Mouse (Mus musculus): ENCODE measurements at regions not wholly inside any gene's neighbourhood (a gene's known extent, or its start where the extent isn't known, plus 50 kb on each side); places are given as distances from the start of the nearest gene placed in this dataset.
"Not testable (repeated sequence)": the region's sequence is repeated elsewhere in the genome, so short reads cannot be mapped to it uniquely, and the experiment has no call there.

DNA sequence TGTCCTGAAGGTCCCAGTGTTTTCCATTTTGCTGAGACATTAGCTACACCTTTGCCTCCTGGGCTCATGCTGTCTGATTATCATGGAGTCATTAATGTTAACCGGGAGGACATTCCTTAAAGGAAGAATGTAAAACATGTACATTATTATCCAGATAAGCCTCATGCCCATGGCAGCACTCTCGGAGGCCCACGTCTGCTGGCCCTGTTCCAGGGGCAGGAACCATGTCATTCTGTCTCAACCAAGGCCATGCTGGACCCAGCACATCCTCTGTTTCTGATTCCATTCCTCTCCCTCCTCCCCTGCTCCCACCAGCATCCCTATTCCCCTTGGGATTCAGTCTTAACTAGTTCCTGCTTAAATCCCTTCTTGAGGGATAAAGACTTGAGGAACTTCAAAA lies 139.1 kb downstream of the Sptssa start:
- no peak for DNase-seq (ENCODE audit: low spot score)

DNA sequence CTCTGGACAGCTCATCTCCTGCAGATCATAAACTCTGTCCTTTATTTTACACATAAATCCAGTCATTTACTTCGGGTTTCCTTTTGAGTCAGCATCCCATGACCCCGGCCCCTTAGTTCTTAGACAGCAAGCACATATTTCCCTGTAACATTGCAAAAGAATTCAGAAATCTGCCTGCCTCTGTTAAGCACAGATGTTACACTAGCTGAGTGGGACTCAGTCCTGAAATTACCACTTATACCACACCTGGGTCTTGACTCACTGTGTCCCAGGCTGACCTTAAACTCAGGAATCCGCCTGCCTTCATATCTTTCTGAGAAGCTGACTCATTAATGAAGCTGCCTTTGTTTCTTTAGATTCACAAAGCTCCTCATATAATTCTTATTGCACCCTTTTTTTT lies 139.9 kb downstream of the Sptssa start:
- DNase-seq (ENCODE audit: low spot score): no peak

DNA sequence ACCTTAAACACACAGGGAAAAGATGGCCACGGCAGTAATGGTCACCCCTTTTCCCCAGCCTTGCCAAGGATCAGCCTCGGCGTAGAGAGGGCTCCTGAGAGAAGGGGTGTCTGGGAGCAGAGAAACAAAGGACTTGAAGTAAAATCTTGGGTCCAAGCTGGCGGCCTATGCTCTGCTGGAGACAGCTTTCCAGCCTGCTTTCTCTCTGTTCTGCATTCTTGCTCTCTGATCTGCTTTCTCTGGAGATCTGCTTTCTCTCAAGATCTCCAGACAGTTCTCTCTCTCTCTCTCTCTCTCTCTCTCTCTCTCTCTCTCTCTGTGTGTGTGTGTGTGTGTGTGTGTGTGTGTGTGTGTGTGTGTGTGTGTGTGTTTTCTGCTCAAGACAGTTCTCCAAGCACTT lies 140.3 kb downstream of the Sptssa start:
- not testable (repeated sequence) for DNase-seq (ENCODE audit: low spot score)

DNA sequence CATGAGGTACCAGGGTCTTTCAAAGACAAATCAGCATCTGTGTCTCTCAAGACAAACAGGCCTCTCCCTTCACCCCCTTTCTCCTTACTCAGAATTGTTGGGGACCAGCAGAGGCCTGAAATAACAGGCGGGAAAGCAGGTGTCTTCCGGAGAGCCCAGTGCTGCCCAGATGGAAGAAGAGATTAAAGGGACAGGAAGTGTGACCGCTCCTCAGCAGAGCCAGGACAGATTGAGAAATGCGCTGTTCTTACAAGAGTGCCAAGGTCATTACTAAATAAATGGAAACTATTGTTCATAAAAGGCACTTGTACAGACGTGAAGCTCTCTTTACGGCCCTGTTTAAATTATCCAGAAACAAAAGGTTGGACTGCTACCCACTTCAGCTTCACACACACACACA lies 146.5 kb downstream of the Sptssa start:
- no peak for DNase-seq (ENCODE audit: low spot score)

DNA sequence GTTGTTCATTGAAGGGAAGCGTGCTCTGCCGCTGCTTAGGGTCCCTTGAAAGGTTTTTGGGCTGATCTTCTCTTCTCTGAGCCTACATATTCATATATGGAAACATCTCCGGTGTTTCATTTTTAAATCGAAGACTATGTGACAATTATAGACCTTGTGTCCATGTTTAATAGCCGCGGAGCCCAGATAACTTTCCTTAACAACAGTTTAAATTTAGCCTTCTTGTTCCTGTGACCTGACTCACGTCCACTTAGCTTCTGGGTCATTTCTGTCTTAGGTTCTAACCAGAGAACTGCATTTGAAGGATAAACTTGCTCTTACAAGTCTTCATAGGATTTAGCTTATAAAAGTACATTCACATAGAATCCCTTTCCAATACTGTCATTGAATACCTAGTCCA lies 153.6 kb downstream of the Sptssa start:
- no peak for DNase-seq (ENCODE audit: low spot score)

DNA sequence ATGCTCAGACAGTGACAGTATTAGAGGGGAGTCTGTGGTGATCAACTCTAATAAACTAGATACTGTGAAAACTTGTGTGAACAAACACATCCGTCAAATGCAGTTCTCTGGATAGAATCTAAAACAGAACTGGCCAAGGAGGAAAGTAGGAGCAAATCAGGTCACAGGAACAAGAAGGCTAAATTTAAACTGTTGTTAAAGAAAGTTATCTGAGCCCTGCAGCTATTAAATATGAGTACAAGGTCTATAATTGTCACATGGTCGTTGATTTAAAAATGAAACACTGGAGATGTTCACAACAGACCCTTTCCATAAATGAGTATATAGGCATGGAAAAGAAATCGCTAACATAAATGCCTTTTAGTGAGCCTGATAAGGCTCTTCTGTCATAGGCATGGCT lies 156.4 kb downstream of the Sptssa start:
- DNase-seq (ENCODE audit: low spot score): no peak

DNA sequence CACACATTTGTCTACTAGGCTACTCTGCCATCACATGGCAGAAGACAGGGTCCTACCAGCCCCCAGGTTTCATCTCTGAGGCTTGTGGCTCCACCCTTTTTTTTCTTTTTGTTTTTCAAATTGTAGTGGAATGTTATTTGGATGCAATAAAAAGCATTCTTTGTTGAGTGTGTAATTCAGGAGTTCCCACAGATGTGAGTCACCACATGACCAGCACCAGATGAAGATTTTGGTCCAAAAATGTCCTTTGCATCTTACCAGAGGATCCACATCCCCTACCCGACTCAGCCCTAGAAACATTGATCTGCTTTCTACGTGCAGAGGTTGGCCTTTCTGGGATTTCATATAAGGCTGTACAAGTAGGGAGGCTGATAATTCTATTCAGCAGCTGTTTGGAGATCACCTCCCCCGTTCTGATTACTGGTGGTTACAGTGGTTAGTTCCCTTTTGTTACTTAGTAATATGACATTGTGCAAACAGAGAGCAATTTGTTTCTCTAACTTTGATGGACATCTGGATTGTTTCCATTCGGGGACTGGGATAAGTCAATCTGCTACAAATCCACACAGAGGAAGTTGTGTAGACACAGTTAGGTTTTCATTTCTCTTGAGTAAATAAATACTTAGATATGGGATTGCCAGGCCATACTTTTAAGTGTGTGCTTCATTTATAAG lies 160.5 kb downstream of the Sptssa start:
- no peak for DNase-seq (ENCODE audit: low spot score)

DNA sequence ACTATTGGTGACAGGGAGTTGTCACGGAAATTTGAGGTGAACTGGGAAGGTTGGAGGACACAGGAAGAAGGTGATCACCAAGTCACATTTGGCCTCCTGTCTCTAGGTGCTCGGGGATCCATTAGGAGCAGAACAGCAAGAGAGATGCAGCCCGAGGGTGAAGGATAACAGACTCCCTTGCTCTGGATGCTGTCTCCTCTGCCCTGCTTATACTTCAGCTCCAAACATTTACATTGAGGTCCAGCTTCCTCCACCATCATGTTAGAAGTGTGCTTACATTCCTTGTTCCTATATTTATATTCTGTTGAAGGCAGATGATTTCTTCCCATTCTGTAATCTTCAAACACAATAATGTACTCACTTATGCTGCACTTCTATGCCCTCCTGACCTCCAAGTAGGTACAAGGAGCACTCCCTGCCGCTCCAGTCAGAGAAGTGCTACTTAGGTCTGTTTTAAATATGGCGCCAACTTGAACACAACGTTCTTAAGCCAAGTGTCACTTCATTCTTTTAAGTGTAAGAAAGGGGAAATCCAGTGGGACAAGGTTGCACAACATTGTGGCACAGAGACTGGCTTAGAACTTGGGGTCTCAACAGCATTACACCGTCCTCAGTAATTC lies 161.5 kb downstream of the Sptssa start:
- DNase-seq (ENCODE audit: low spot score): no peak

DNA sequence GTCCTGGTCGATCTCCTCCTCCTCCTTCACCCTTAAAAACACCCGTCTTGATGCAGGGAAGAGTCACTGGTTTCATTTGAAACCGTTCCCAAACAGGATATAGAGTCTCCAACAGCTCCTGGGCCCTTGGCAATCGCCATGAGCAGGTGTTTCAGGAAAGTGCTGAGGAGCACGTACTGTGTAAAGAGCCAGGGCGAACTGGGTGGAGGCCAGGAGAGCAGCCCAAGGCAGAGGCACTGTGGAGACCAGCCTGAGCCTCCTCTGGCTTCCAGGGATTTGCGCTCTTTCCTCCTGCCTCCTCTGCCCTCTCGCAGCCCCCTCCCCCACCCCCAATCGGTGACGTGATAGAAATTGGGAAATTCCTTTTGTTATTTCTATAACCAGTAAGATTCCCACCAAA lies 163.6 kb downstream of the Sptssa start:
- no peak for DNase-seq (ENCODE audit: low spot score)

DNA sequence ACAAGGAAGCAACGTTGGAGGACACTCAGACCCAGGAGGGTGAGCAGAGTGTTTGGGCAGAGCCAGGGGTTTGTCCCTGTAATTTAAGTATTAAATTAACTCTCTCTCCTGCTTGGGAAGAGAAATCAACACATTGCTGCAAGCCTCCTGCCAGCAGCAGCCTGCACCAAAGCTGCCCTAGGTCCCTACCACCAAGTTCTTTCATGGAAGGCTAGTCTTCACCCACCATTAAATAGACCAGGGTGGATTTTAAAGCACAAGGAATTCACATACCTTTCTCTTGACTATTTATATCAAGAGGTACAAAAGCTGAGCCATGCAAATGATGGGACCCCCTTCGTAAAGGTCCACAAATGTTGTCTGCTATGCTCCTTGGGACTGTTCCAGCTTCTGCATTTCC lies 165.9 kb downstream of the Sptssa start:
- DNase-seq (ENCODE audit: low spot score): no peak

DNA sequence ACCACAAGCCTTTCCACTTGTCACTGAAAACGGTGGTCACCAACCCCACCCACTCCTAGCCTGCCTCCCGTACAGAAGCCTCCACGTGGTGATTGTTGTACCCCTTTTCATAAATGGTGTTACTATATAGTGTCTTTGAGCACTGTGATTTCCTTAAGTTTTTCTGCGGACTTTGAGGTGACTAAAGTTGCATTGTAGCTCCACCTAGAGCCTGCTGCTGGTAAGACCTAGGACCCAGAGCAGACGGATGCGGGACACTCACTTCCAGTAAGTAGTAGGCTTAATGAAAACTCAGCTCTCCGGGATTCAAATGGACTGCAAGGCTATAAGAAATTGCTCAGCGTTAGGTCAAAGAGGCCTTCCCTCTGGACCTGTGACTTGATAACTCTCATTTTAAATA lies 166.7 kb downstream of the Sptssa start:
- peak; percentile 71 for DNase-seq (ENCODE audit: low spot score)

DNA sequence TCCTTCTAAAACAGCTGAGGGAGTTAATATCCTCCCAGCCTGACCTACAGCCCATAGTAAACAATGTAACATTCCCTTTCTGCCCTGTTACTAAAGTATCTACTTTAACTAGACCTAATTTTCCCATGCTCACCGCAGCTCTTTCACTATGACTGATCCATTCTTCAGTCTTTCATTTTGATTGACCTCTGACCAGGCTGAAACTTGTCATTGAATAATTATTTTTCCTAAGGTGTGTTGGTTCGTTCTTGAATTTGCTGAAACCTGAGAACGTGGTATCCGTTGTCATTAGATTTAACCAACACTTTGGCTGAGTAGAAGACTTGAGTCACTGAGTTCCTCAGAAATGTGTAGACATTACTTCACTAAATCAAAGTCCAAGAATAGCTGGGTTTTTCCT lies 168.7 kb downstream of the Sptssa start:
- no peak for DNase-seq (ENCODE audit: low spot score)

DNA sequence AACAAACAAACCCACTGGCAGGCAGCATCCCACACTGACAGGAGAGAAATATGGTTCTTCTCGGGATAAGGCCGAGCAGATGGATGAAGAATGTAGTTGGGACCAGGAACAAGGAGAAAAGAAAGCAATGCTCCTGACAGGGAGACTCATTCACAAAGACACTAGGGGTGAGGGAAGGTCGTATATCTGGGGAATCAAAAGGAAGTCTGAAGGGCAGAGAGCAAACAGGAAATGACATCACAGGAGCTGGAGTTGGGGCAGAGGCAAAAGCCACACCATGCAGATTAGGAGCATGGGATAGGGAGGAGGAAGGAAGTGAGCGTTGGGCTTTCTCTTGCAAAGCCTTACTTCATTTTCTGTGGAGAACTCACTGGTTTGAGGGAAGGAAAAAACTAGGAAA lies 174.4 kb downstream of the Sptssa start:
- DNase-seq (ENCODE audit: low spot score): no peak

DNA sequence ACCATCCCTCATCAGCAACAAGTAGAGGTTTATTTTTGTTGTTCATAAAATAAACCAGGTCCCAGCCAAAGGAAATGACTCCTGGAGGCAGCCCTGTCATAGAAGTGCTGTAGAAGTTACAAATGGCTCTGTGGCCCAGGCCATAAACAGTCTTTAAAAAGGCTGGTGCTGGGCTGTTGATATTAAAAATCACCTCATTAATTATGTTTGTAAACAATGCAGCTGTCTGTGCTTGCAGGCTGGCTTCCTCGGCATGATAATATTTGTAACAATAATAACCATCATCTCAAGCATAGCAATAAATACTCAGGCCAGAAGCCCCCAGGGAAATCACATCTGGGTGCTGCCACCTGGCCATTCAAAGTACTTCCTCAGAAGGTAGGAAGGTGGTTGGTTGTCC lies 176.5 kb downstream of the Sptssa start:
- DNase-seq (ENCODE audit: low spot score): no peak

DNA sequence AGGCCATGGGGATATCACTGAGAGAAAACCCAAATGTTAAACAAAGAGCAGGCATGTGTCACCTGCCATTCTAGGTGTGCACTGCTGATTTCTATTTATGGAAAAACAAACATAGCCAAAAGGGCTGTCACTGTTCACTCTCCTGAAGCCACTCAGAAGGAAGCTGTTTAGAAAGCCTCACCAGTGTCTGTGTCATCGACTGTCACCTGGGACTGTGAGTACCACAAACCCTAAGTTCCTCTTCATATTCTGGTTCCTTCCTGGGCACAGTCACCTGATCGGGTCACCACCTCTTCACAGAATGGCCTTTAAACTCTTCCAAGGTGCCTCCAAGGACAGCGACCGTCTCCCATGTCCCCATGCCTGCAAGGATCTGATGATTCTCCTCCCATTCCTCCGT lies 183.5 kb downstream of the Sptssa start:
- no peak for DNase-seq (ENCODE audit: low spot score)

DNA sequence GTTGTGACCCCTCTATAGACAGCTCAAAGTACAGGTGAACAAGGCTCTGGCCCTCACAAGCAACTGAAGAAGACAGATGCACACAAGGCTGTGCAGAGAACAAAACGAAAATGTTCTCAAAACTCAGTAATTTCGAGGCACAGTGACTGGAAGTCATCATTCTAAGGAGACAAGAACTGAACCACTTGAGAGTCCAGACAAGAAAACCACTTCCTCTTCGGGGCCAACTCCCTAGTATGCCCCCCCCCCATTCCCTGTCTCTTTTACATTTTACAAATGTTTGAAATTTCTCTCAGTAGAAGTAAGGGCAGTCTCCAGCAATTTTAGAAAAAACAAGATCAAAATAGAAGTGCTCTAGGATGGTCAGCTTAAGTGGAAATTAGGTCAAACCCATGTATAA lies 184.0 kb downstream of the Sptssa start:
- DNase-seq (ENCODE audit: low spot score): no peak

DNA sequence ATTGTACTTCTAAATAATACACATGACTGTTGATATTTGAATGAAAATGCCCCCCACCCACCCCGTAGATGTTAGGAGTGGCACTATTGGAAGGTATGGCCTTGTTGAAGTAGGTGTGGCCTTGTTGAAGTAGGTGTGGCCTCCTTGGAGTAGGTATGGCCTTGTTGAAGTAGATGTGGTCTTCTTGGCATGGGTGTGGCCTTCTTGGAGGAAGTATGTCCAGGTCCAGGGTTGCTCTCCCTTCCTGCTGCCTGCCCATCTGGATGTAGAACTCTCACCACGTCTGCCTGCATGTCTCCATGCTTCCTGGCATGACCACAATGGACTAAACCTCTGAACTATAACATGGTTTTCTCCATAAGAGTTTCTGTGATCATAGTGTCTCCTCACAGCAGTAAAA lies 188.7 kb downstream of the Sptssa start:
- DNase-seq (ENCODE audit: low spot score): no peak

DNA sequence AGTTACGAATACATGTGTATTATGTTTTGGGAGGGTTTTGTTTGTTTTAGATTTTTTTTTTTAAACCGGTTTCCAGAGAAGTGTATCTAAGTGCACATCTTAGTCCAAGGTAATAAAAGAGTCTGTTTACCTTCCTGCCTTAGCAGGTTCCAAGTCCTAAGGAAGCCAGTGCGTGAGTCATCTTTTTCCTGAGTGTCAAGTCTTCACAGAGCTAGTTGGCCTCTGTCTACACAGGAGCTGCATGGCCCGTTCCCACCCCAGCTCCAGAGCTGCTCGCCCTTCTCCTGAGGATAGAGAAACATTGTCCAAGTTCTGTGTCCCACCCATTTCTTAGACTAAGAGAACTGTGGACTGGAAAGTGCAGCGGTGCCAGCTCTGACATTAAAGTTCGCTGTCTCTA lies 192.6 kb downstream of the Sptssa start:
- DNase-seq (ENCODE audit: low spot score): no peak

DNA sequence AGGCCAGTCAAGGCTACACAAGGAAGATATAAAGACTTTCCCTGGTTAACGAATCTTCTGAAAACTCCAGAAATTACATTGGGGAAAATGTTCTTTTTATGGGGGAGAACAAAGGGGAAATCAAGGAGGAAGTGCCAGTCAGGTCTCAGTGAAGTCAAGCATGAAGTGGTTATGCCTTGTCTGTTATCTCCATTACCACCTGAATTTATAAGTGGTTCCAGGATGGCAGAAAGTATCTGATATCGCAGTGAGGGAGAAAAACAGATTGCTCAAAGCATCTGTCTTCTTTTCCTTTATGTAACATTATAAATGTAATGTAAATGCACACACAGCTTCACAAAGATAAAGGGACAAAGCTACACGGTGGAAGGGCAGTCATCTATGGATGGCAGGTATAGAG lies 195.0 kb downstream of the Sptssa start:
- no peak for DNase-seq (ENCODE audit: low spot score)

DNA sequence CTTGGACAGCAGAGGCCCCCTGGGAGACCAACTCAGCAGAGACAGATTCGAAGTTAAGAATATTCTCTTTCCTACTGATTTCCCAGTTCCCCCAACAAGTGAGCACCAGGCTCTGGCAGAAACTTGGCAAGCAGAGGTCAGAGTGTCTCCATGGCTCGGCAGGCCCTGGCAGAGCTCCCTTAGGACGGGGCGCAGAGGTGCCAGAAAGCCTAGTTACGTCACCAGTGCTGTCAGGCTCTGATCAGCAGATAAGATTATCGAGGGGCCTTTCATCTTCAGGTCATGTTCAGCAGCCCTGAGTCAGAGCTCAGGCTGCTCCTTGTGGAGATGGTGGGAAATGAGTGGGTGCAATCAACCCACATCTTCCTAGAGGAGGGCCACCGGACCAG lies 196.2 kb downstream of the Sptssa start:
- no peak for DNase-seq (ENCODE audit: low spot score)

DNA sequence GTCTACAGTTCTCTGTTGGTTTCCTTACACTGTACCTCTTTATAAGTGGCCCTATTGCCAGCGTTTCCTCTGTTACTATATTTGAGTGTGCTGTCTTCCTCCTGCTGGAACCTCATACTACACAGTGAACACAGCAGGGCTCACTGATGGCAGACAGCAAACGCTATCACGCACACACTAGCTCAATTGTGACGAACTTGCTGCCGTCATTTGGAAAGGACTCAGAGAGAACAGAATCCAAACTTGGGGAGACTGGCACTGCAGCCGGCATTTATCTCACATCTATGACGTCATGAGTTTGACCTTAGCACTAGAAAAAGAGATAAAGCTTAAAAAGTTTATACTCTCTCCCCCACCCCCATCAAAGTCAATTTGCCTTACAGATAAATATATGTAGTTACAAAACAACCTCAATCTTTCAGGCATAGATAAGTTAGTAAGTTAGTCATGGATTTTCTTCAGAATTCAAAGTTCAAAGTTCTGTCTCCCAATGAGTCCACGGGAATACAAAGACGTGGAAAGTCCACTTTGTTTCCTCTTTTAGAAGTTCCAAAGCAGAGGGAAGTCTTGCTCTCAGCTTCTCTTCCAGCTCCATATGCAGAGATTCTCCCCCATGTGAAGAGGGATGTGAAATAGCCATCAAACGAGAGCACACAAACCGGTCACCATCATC lies 196.8 kb downstream of the Sptssa start:
- DNase-seq (ENCODE audit: low spot score): no peak

DNA sequence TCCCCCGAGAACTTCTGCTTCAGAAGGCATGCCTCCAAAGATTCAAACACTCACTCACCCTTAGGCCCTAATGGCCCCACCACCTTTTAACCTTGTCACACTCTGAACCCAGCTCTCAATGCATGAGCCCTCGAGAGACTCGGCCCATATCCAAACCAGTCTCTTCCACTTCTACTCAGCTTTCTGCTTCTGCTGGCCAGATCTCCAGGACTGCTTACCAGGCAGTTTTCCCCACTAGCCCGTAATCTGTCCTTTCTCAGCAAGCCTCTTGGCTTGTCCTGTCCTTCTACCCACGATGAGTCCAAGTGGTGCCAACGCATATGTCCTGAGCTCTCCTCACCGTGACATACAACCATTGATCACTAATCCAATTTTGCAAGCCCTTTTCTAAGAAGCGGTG lies 199.6 kb downstream of the Sptssa start:
- no peak for DNase-seq (ENCODE audit: low spot score)

DNA sequence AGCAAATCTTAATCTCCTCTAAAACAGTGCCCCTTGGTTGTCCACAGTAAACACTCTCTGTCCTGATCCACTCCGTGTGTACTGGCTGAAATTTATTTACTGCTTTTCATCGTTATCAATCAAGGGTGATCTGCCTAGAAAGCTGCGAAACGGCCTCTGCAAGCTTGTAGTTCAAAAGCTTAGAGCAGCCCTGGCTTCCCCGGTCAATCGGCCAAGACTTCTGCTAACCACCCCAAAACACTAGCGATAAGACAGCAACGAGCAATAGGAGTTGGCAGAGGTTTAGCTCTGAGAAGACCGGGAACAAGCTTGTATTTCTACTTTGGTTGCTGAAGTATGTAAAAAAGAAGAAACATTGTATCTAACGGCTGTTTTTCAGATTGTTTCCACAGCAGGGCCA lies 201.8 kb downstream of the Sptssa start:
- no peak for DNase-seq (ENCODE audit: low spot score)

DNA sequence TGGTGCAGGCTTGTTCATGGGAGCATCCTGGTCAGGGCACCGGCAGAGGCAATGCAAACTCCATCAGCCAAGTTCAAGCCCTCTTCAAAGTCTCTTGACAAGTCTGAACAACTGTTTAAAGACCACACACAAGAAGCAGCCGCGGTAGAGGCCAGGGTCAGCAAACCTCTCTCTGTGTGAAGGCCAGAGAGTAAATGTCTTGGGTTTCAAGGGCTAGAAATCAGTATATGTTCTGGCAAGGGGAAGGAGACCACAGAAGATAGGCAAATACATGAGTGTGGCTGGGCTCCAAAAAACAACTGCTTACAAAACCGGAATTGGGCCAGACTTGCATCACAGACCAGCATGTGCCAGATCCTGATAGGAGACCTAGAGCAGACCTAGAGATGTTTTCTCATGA lies 203.0 kb downstream of the Sptssa start:
- no peak for DNase-seq (ENCODE audit: low spot score)
